Mouse (Mus musculus) thymus, postnatal 4 days (tissue): ENCODE results near the gene Fbxo3.
"Not testable (repeated sequence)": the region's sequence is repeated elsewhere in the genome, so short reads cannot be mapped to it uniquely, and the experiment has no call there.

ENCODE experiments used
- DNase-seq: peaks from one replicate; pipeline ENCODE4 v3.0.0; 2021

Fbxo3 gene

DNA sequence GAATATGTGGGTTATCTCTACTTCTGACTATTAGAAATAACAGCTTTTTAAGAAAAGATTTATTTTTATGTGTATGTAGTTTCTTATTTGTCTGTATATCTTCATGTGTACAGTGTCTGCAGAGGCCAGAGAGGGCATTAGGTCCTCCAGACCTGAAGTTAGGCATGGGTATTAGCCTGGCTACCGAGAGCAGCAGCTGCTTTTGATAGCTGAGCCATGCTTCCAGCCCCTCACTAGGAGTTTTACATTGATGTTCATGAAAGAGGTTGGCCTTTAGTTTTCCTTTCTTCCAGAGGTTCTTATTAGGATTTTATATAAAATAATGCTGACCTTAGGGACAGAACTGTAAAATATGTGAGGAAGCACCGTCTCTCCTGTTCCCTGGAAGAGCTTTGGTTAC lies 10.7 kb downstream of the Fbxo3 start:
- DNase-seq = no peak

- no peak for DNase-seq
Measured at GRCm38 (mm10) chr2:104041632-104042031, 14.1 kb downstream of the Fbxo3 start.

- no peak for DNase-seq
Measured at GRCm38 (mm10) chr2:104042766-104043165, 15.2 kb downstream of the Fbxo3 start.

GRCm38 (mm10) chr2:104043624-104044478 lies 16.3 kb downstream of the Fbxo3 start:
- no peak for DNase-seq

- no peak for DNase-seq
Measured at GRCm38 (mm10) chr2:104044479-104045080, 17.1 kb downstream of the Fbxo3 start.

GRCm38 (mm10) chr2:104058381-104058780 lies 30.9 kb downstream of the Fbxo3 start:
- no peak for DNase-seq

GRCm38 (mm10) chr2:104058954-104059353 lies 31.4 kb downstream of the Fbxo3 start:
- no peak for DNase-seq

DNA sequence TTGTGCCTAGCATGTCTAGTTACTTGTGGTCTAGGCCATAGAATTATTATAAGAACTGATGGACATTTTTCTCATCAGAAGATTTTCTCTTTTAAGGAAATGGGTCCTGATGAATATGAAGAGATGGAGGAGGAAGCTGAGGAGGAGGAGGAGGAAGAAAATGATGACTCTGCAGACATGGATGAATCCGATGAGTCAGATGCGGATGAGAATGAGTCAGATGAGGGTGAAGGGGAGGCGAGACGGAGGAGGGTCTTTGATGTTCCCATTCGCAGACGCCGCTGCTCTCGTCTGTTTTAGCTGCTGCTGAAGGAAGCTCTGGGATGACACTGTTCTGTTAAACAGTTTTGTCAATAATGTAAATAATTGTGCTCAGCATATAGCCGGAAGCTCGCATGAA lies 32.3 kb downstream of the Fbxo3 start:
- DNase-seq = no peak

- DNase-seq = no peak
Measured at GRCm38 (mm10) chr2:104060996-104061395, 33.5 kb downstream of the Fbxo3 start.

- no peak for DNase-seq
Measured at GRCm38 (mm10) chr2:104062665-104063064, 35.1 kb downstream of the Fbxo3 start.

DNA sequence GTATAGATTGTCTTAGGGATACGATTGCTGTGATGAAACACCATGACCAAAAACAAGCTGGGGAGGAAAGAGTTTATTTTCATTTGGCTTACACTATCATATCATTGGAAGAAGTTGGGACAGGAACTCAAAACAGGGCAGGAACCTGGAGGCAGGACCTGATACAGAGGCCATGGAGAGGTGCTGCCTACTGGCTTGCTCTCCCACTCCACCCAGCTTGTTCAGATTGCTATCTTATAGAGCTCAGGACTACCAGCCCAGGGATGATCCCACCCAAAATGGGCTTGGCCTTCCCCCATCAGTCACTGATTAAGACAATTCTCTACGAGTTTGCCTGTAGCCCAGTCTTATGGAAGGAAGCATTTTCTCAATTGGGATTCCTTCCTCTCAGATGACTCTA lies 36.6 kb downstream of the Fbxo3 start:
- DNase-seq = no peak

GRCm38 (mm10) chr2:104065526-104065925 lies 38.0 kb downstream of the Fbxo3 start, which contains the start of gene Gm10912:
Gm10912 (plus strand) TSS chr2:104065826.
- DNase-seq = not testable (repeated sequence)

- DNase-seq = not testable (repeated sequence)
Measured at GRCm38 (mm10) chr2:104068450-104068849, 40.9 kb downstream of the Fbxo3 start, which contains the start of gene Gm10799. Gm10799 (minus strand) TSS chr2:104068550.

- DNase-seq = peak; percentile 59
Measured at GRCm38 (mm10) chr2:104069704-104070185, 42.2 kb downstream of the Fbxo3 start, which contains the start of gene Cd59b. Cd59b (plus strand) TSS chr2:104069849.

GRCm38 (mm10) chr2:104078285-104078684 lies 50.8 kb downstream of the Fbxo3 start:
- DNase-seq = not testable (repeated sequence)

DNA sequence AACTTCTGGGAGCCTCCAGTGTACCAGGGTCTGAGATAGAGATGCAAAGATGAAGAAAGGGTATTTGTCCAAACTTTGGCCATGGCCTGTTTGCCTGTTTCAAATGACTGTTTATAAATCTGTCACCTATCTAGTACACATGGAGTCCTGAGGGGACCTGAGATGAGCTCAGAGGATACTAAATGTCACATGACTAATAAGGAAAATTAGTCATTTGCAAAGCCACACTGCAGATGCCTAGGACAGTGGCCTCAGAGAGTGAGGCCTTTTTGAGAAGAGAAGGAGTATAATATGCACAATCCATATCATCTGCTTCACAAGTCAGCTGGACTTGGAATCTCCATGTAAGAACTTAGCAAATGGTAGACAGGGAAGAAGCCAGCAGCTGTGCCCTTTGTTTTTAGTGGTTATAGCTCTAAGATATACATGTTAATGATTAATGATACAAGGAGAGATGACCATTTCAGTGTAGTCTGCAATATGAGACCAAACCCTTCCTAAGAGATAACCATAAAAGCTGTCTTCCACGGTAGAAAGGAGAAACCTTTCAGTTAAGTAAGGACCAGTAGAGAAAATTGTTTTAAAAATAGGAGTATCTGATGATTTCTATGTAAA lies 54.0 kb downstream of the Fbxo3 start:
- not testable (repeated sequence) for DNase-seq

GRCm38 (mm10) chr2:104082474-104082873 lies 55.0 kb downstream of the Fbxo3 start:
- no peak for DNase-seq

- not testable (repeated sequence) for DNase-seq
Measured at GRCm38 (mm10) chr2:104084027-104084426, 56.5 kb downstream of the Fbxo3 start.

GRCm38 (mm10) chr2:104087562-104087961 lies 60.0 kb downstream of the Fbxo3 start:
- not testable (repeated sequence) for DNase-seq

GRCm38 (mm10) chr2:104093305-104093704 lies 65.8 kb downstream of the Fbxo3 start:
- DNase-seq = no peak

GRCm38 (mm10) chr2:104095741-104096213 lies 68.3 kb downstream of the Fbxo3 start, which contains the start of gene Cd59a:
Cd59a (plus strand) TSS chr2:104095801.
- peak; percentile 64 for DNase-seq

- DNase-seq = no peak
Measured at GRCm38 (mm10) chr2:104096256-104096655, 68.7 kb downstream of the Fbxo3 start.

DNA sequence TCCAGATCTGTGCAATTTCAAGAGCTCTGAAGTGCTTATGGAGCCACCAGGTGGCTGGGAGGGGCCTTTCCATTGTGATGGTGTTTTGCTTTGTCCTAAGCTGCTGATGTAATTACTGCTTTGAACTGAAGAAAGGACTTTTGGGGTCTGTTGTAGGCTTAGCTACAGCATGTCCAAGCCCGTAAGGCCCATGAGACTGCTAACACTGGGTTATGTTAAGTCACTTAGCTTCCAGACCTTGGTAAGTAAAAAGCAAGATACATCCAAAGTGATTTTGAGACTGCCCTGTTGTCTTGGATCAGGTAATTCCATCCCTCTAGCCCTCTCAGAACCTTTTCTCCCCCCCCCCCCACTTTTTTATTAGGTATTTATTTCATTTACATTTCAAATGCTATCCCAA lies 69.3 kb downstream of the Fbxo3 start:
- DNase-seq = not testable (repeated sequence)
